Mouse (Mus musculus) small intestine, adult 2 months (tissue): ENCODE measurements around the gene Mecom.

Experiments
- CTCF ChIP-seq: fragments of 200-500 bp; IDR thresholded peaks from 2 replicates; pipeline ENCODE4 v1.5.1; 2012; ENCODE audit warnings: low read depth, mild to moderate bottlenecking, control low read depth, inconsistent platforms, low read length, moderate library complexity, mixed read lengths; ENCODE audit not compliant: insufficient replicate concordance, insufficient read length; ENCODE audit errors: extremely low read depth
- POLR2A ChIP-seq: fragments of 200-500 bp; IDR thresholded peaks from 2 replicates; pipeline ENCODE4 v1.6.1; 2012; ENCODE audit warnings: low read depth, mild to moderate bottlenecking, control low read depth, inconsistent platforms, low read length, moderate library complexity

- TF ChIP-seq POLR2A: no peak
- no peak for TF ChIP-seq CTCF
These were observed 341.7 kb downstream of the Mecom start for GRCm38 (mm10) chr3:30206123-30206522.
